Mouse (Mus musculus) embryonic fibroblast, embryonic 13.5 days (primary cell): ENCODE measurements around the gene D11Wsu47e.

Source experiments
- CTCF ChIP-seq: IDR thresholded peaks from 2 replicates; pipeline ENCODE4 v1.5.1; 2011; ENCODE audit warnings: mild to moderate bottlenecking, control low read depth, low read length, moderate library complexity, borderline replicate concordance; ENCODE audit not compliant: insufficient read depth
- POLR2A ChIP-seq: IDR thresholded peaks from 2 replicates; pipeline ENCODE4 v1.6.1; 2011; ENCODE audit warnings: low read depth, mild to moderate bottlenecking, control low read depth, low read length, moderate library complexity

DNA sequence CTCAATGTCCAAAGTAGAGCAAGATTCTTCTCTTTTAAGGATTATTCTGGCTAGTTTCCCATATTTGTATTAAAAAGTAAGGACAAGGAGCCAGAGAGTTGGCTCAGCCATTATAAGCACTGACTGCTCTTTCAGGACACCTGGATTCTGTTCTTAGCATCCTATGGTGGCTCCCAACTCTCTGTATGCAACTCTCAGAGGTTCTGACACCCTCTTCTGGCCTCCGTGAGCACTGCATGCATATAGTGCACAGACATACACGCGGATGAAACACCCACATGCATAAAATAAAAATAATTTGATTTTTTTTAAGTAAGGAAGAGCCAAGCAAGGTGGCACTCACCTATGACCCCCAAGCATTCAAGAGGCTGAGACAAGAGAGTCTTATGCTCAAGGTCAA, 39.0 kb upstream of the D11Wsu47e start:
- TF ChIP-seq CTCF: no peak
- no peak for TF ChIP-seq POLR2A
